Mouse (Mus musculus) urinary bladder, adult 18-20 months (tissue): ENCODE results near the gene Prok1.

Experiments used
- DNase-seq, 2 experiments: peaks; one replicate each; pipeline ENCODE4 v3.0.0; 2022; ENCODE audit warnings: low spot score in 2 of 2, mixed read lengths in 2 of 2

The Prok1 gene

GRCm38 (mm10) chr3:107239607-107240006 is at the start of gene Prok1:
Gene Prok1, minus strand, starts transcription at chr3:107239707.
- DNase-seq, result no peak

DNA sequence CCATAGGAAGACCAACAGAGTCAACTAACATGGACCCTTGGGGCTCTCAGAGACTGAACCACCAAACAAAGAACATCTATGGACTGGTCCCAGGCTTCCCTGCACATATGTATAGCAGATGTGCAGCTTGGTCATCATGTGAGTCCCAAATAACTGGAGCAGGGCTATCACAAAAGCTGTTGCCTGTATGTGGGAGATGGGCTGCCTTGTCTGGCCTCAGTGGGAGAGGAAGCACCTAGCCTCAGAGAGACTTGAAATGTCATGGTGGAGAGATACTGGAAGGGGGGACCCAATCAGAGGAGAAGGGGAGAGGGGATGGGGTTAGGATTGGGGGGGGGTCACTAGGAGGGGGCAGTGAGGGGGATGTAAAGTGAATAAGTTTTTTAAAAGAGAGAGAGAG is 47.8 kb upstream of the Prok1 start:
- DNase-seq, result no peak

DNA sequence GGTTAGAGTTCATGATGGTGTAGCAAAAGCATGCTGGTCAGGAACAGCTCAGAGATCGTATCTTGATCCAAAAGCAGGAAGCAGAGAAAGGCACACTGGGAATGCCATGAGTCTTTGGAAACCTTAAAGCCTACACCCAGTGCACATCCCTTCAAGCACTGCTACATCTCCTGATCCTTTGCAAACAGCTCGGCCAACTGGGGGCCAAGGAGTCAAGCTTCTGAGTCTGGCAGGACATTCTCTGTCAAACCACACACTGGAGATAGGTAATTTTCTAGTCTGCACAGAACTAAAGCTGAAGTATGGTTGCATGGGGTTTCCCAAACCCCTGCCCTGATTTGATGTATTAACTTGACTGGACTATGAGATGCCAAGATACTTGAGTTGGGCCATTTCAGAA is 46.6 kb upstream of the Prok1 start:
- DNase-seq, result no peak

DNA sequence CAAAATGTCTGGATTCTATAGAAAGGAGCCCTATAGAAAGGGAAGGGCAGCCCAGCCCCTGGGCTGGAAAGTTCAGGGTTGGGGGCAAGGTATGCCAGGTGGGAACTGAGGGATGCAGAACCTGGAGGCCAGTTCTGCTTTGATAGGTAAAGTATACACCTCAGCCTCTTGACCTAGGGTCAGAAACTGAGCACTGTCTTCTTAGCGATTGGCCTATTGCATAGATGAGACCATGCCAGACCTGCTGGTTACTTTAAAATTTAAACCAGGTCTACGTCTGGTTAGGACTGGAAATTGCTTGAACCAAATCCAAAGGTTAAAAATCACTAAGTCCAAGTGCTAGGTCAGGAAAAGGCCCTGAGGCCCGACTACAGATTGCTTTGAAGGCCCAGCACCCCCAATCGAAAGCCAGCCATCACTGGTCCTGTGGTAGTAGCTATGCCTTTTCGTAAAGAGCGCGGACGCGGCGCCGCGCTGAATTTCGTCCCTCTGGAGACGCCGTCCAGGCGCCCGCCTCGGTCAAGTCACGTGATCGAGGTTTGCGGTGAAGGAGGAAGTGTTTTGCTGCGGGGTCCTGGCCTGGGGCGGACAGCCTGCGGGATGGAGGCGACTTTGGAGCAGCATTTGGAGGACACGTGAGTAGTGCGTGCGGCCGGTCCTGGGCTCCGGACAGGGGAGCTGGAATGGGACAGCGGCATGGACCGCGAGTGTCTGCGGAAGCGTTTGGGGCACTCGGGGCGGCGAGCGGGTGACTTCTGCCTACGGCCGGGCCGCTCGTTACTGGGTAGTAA is 39.2 kb upstream of the Prok1 start, which contains the start of gene Lamtor5:
Gene Lamtor5 (plus strand): TSS at position 380 of the 791 bp plus-strand sequence.
- peak; percentile 82 to 91 for DNase-seq

DNA sequence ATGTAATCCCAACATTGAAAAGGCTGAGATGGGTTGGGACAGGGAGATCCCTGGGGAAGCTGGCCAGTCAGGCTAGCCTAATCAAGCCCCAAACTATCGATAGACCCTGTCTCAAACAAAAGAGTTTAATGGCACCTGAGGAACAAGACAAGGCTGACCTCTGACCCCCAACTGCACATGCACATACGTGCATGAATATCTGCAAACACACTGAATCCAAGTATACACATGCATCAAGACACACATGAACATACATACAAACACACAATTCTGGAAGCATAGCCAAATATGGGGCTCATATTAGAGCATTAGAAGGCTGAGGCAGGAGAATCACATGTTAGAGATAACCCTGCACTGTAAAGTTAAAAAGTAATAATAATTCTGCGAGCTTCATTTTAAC is 37.1 kb upstream of the Prok1 start:
- DNase-seq, result no peak

DNA sequence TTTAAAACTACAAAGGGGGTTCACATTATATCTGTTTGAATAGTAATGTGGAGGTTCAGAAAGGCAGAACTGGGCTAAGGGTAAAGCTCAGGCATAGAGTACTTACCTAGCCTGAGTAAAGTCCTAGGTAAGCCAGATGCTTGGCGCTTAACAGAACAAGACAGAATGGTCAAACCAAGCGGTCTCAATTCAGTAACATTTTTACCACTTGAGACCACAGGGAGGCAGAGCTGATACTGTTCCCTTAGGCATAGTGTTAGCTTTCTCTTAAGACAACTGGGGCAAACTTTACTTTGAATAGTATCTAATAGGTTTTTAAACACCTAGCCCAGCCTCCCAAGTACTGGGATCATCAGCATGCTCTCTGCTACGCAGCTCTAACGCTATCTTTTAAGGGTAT is 36.5 kb upstream of the Prok1 start:
- no peak for DNase-seq

- DNase-seq, result no peak
Observed at GRCm38 (mm10) chr3:107275351-107275750, 35.8 kb upstream of the Prok1 start.

DNA sequence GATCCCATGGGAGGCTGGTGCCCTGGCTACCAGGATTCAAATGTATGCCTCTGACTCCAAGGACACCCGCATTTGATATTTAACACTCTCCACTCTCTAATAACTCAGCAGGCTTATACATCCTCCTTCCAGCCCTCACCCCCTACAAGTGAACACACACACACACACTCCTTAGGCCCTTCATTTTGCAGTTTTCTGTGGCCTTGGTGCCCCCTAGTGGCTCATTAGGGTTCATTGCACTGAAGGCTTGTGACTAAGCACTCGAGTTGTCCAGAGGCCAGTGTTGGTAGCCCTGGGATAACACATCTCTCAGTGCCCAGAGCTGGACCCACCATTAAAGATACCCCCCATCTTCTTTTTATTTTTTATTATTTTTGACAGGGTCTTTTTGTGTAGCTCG is 34.3 kb upstream of the Prok1 start:
- peak; percentile 24 to 33 for DNase-seq

DNA sequence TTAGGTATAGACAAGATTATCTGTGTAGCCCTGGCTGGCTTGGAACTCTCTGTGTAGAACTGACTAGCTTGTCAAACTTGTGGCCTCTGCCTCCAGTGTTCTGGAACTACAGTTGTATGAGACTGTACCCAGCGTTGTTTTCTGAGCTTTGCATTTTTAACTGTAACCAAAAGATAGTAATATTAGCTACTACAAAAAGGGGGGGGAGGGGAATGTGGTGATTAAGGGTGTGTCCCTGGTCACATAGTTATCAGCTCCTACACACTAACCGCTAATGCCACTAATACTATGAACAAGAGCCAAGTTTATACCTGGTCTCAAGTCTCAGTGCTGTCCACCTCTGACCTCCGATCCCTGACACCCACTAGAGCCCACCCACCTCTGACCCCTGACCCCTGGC is 32.9 kb upstream of the Prok1 start:
- DNase-seq, result no peak

- DNase-seq, result no peak
Observed at GRCm38 (mm10) chr3:107266814-107267345, 27.4 kb upstream of the Prok1 start.

DNA sequence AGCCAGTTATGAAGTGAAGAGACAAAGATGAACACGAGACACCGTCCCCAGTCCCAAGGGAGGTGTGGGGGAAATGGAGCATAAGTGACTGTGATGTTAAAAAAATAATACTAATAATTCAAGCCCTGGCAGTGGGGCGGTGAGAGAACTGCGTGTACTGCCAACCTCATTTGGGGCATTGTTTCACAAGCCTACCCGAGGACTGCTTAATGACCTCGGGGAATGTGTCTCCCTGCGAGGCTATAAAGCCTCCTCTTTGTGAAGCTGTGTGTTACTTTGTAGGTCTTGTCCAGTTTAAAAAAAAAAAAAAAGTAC is 22.3 kb upstream of the Prok1 start:
- no peak for DNase-seq

DNA sequence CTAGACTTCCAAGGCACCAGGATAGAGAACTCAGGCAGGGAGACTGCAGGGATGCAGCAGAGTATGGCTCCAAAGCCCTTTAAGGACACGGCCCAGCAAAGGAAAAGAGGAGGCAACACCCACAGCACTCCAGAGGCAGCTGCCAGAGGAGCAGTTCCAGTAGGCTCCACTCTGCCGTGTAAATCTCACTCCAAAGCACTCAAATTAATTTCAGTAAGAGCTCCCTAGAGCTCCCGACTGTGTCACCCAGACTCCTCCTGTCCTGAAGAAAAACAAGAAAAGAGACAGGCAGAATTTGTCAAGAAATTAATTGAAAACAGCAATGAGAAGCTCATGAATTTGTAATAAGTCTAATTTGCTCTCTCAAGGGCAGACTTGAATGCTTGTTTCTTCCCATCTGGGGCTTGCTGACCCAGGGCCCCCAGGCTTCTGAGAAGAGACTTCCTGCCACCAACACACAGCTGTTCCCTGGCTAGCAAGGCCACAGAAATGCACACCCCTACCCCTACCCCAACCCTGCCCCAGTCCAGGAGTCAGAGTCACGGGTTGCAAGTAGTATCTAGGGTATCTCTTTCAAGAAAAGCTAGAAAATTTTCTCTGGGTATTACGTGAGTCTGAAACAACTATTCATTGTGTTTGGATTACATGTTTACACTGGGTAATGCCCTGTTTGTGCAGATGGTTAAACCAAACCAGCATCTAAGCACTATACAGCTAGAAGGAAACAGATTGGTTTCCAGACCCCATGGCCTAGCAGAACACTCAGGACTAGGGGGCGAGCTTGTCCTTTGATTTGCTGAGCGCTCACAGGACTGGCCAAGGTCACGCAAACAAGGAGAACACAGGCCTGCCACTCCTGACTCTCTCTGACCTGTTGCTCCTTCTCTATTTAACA is 21.7 kb upstream of the Prok1 start:
- DNase-seq, result no peak

GRCm38 (mm10) chr3:107257924-107258323 is 18.4 kb upstream of the Prok1 start:
- no peak for DNase-seq

- DNase-seq, result no peak
Observed at GRCm38 (mm10) chr3:107256724-107257123, 17.2 kb upstream of the Prok1 start.

DNA sequence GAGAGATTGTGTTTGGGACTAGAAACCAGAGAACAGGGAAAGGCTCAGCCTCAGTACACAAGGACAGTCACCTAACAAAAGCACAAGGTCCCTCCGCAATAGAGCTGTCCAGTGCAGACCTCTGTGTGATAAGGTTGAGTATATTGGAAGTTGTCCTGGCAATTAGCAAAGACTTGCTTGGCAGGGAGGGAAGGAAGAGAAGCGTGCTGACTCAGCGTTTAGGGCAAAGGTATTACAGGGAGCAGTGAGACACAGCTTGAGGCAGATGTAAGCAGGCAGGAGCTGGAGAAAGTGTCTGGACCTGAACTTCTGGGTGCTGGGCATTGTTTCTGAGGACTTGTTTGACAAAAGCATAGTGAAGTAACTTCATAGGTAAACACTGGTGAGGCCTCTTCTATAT is 16.5 kb upstream of the Prok1 start:
- no peak for DNase-seq

- DNase-seq, result no peak
Observed at GRCm38 (mm10) chr3:107253925-107254324, 14.4 kb upstream of the Prok1 start.

- DNase-seq, result no peak
Observed at GRCm38 (mm10) chr3:107252035-107252434, 12.5 kb upstream of the Prok1 start.

DNA sequence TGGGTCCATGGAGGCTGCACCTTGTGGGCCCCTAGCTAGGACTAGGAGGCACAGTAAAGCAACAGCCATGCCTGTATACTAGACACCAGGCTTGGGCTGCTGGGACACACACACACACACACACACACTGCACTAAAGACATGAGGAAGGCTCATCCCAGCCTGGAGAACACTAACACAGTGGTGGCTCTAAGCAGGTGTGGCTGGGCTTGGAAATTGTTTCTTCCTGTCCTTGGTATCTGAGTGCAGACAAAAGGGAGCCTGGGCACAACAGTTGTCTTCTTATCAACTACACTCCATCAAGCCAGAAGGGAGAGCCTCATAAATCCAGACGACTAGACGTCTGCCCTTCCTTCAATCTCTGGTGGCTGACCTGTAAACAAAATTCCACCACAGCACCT is 10.8 kb upstream of the Prok1 start:
- DNase-seq, result no peak

- no peak for DNase-seq
Observed at GRCm38 (mm10) chr3:107249042-107249441, 9.5 kb upstream of the Prok1 start.

DNA sequence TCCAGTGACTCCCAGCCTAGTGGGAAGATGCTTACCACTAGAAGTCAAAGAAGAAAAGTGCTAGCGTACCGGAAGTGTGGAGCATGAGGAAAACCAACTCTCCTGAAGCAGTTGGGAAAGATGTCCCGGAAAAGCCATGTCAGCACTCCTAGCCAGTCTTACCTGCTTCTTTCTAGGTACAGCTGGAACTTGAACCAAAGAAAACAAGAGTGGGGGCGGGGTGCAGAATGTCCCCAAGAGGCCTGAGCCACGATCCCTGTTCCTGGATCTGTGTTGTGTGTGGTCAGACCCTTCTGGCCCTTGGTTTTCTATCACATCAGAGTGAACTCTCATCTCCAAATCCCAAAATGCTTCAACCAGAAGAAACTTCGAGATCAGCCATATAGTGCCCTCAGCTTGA is 7.4 kb upstream of the Prok1 start:
- DNase-seq, result no peak

DNA sequence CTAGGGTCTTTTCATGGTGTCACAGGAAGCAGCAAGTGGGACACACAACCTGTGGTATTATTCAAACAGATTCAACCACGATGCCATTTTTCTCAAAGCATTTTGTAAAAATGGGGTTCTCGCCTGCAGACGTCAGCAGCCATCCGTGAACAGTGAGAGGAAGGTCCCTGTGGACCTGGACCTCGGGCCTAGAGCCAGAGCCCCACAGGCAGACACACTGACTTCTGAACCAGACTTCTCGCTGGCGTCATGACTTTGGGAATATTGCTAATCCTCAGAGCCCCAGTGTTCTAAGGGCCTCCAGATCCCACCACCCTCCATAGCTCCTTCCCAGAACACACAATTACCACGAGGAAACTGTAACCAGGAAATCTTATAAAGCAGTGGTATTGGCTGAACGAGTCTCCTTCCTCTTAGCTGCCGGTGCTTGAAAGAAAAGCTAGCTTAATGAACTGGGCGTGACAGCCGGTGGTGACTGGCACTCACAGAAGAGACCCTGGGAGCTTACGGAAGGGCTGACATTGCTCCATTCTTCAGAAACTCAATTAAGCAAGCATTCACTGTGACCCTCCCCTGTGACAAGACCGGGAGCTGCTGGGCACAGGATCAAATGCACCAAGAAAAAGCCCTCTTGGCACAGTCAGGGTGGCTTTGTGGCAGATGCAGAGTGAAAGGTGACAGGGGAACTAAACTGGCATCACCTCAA is 2.0 kb upstream of the Prok1 start:
- no peak for DNase-seq

GRCm38 (mm10) chr3:107238471-107238980 is 981 bp downstream of the Prok1 start:
- DNase-seq, result no peak
